Mouse (Mus musculus): ENCODE measurements around the gene Fam160a1. TPM values are rescaled to one million over a fixed set of nuclear protein-coding genes. Genes with fewer than 3 reads are reported as not detected.
A peak's percentile ranks its signal among the peaks of the same experiment; 100 is the strongest.

Fam160a1 gene
- polyA plus RNA-seq, 1 experiment from 2014 or later, result 0.12 TPM

DNA sequence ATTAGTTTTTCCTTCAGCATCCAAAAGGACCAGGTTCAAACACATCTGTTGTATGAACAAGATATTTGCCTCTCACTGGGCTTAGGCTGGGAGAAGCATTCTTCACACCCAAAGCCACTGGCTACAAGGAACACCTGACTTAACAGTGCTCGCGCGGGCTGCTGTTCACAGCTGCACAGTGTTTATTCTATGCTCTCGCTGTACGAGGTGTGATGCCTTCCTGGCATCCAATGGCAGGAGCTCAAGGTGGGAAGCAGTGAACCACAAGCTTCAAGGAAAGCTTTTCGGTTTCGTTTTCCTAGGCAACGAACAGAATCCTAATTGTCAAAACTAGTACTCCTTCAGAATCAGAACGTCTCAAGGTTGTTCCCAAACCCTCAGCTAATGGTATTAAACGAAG is 40.4 kb downstream of the Fam160a1 start:
- Histone ChIP-seq H3K4me3 (replicated peaks; ENCODE audit: low read depth, low read length) (no peak overlapping the region), H3K27ac (replicated peaks; ENCODE audit: low read depth, low read length) (no peak overlapping the region), H3K9me3 (ENCODE audit: control insufficient read depth, low read length) (no peaks in the 10 kb centered on the region), H3K4me1 (ENCODE audit: control insufficient read depth, insufficient read depth, low read length) (no peaks in the 10 kb centered on the region), H3K4me2 (ENCODE audit: low read length) (no peak overlapping the region), H3K9ac (replicated peaks; ENCODE audit: low read length) (no peak overlapping the region), H3K36me3 (ENCODE audit: control insufficient read depth, insufficient read depth, low read length) (no peaks in the 10 kb centered on the region), H3K27me3 (ENCODE audit: control insufficient read depth, insufficient read depth, low read length) (no peaks in the 10 kb centered on the region)
- DNase-seq (no peak), ATAC-seq (ENCODE audit: low FRiP score, low TSS enrichment) (no peak)
- 82% methylated on average over 10 of the region's 10 CpGs for WGBS

- Histone ChIP-seq H3K9ac (replicated peaks; ENCODE audit: low read length) (no peak overlapping the region), H3K9me3 (ENCODE audit: control insufficient read depth, low read length) (no peaks in the 10 kb centered on the region), H3K27ac (replicated peaks; ENCODE audit: low read depth, low read length) (no peak overlapping the region), H3K4me3 (replicated peaks; ENCODE audit: low read depth, low read length) (no peak overlapping the region), H3K27me3 (ENCODE audit: control insufficient read depth, insufficient read depth, low read length) (no peaks in the 10 kb centered on the region), H3K4me2 (ENCODE audit: low read length) (no peak overlapping the region), H3K4me1 (ENCODE audit: control insufficient read depth, insufficient read depth, low read length) (no peaks in the 10 kb centered on the region), H3K36me3 (ENCODE audit: control insufficient read depth, insufficient read depth, low read length) (no peaks in the 10 kb centered on the region)
- ATAC-seq (ENCODE audit: low FRiP score, low TSS enrichment), result no peak
- DNase-seq, result no peak
- 84% methylated on average over 6 of the region's 6 CpGs for WGBS
Measured at GRCm38 (mm10) chr3:85776126-85776525, 41.0 kb downstream of the Fam160a1 start.

GRCm38 (mm10) chr3:85773886-85774285 is 43.2 kb downstream of the Fam160a1 start:
- ATAC-seq (ENCODE audit: low FRiP score, low TSS enrichment), result no peak

GRCm38 (mm10) chr3:85773425-85773824 is 43.7 kb downstream of the Fam160a1 start:
- H3K27me3 ChIP-seq (ENCODE audit: control insufficient read depth, insufficient read depth, low read length), result no peaks in the 10 kb centered on the region
- no peaks in the 10 kb centered on the region for H3K36me3 ChIP-seq (ENCODE audit: control insufficient read depth, insufficient read depth, low read length)
- H3K9me3 ChIP-seq (ENCODE audit: control insufficient read depth, low read length), result no peaks in the 10 kb centered on the region
- H3K9ac ChIP-seq (replicated peaks; ENCODE audit: low read length), result no peak overlapping the region
- no peak for ATAC-seq (ENCODE audit: low FRiP score, low TSS enrichment)
- no peak overlapping the region for H3K4me3 ChIP-seq (replicated peaks; ENCODE audit: low read depth, low read length)
- no peak overlapping the region for H3K27ac ChIP-seq (replicated peaks; ENCODE audit: low read depth, low read length)
- H3K4me1 ChIP-seq (ENCODE audit: control insufficient read depth, insufficient read depth, low read length), result no peaks in the 10 kb centered on the region
- no peak overlapping the region for H3K4me2 ChIP-seq (ENCODE audit: low read length)
- DNase-seq, result peak; percentile 35
- WGBS, result 50% methylated on average over 3 of the region's 3 CpGs

More at GRCm38 (mm10) chr3:85773886-85774285, 43.2 kb downstream of the Fam160a1 start:
- WGBS, result 66% methylated on average over 4 of the region's 4 CpGs
- Histone ChIP-seq H3K4me1 (ENCODE audit: control insufficient read depth, insufficient read depth, low read length) (no peaks in the 10 kb centered on the region), H3K9me3 (ENCODE audit: control insufficient read depth, low read length) (no peaks in the 10 kb centered on the region), H3K36me3 (ENCODE audit: control insufficient read depth, insufficient read depth, low read length) (no peaks in the 10 kb centered on the region), H3K27me3 (ENCODE audit: control insufficient read depth, insufficient read depth, low read length) (no peaks in the 10 kb centered on the region), H3K4me2 (ENCODE audit: low read length) (no peak overlapping the region), H3K27ac (replicated peaks; ENCODE audit: low read depth, low read length) (no peak overlapping the region), H3K4me3 (replicated peaks; ENCODE audit: low read depth, low read length) (no peak overlapping the region), H3K9ac (replicated peaks; ENCODE audit: low read length) (no peak overlapping the region)
- no peak for DNase-seq

- Histone ChIP-seq H3K36me3 (ENCODE audit: control insufficient read depth, insufficient read depth, low read length) (no peaks in the 10 kb centered on the region), H3K9ac (replicated peaks; ENCODE audit: low read length) (no peak overlapping the region; the same call in 1 of the 2 replicates), H3K27ac (replicated peaks; ENCODE audit: low read depth, low read length) (peak overlapping the region; percentile 55; the same call in 1 of the 2 replicates), H3K4me1 (ENCODE audit: control insufficient read depth, insufficient read depth, low read length) (peaks cover 11% of the 10 kb centered on the region), H3K9me3 (ENCODE audit: control insufficient read depth, low read length) (no peaks in the 10 kb centered on the region), H3K27me3 (ENCODE audit: control insufficient read depth, insufficient read depth, low read length) (no peaks in the 10 kb centered on the region), H3K4me2 (ENCODE audit: low read length) (peak overlapping the region; percentile 10; the same call in 1 of the 2 replicates), H3K4me3 (replicated peaks; ENCODE audit: low read depth, low read length) (no peak overlapping the region)
- WGBS, result 31% methylated on average over 7 of the region's 7 CpGs
- ATAC-seq (ENCODE audit: low FRiP score, low TSS enrichment) (no peak), DNase-seq (peak; percentile 26)
Measured at GRCm38 (mm10) chr3:85764937-85765337, 52.2 kb downstream of the Fam160a1 start.

DNA sequence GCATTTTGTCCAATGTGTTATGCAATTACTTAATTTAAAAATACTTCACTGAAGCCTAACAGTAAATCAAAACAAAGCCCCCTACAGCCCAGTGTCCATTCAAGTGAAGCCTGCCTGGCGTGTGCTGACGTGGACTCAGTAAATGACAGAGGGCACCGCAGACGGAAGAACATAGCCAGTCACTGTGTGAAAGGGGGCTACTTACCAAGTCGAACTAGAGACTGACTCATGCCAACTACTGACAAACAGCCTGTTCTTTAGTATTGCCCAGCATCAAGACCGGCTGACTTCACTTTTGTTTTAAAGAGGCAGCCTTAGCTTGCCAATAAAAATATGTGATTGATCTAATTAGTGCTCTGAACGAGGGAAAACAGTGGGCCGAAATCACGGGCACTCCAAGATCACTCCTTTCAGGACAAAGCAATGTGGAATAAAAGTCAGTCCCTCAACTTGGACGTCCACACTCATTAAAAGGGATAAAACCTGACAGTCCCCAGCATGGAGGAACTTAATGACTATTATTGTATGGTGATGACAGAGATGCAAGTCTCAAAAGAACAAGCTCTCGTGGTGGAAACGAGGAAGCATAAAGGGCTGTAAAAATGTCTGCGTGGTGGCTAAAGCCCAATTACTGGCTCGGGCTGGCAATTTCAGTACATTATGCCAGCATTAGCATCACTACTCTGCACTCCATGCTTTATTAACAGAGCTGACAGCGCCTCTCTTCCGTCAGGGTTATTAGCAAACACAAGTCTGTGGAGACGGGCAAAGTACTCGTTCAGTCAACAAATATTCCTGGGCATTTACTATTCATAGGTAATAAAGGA is 52.9 kb downstream of the Fam160a1 start:
- Histone ChIP-seq H3K36me3 (ENCODE audit: control insufficient read depth, insufficient read depth, low read length) (no peaks in the 10 kb centered on the region), H3K4me3 (replicated peaks; ENCODE audit: low read depth, low read length) (no peak overlapping the region), H3K27me3 (ENCODE audit: control insufficient read depth, insufficient read depth, low read length) (no peaks in the 10 kb centered on the region), H3K4me1 (ENCODE audit: control insufficient read depth, insufficient read depth, low read length) (peaks cover 11% of the 10 kb centered on the region), H3K4me2 (ENCODE audit: low read length) (peak overlapping the region; percentile 10; the same call in 1 of the 2 replicates), H3K9ac (replicated peaks; ENCODE audit: low read length) (no peak overlapping the region), H3K27ac (replicated peaks; ENCODE audit: low read depth, low read length) (no peak overlapping the region), H3K9me3 (ENCODE audit: control insufficient read depth, low read length) (no peaks in the 10 kb centered on the region)
- no peak for ATAC-seq (ENCODE audit: low FRiP score, low TSS enrichment)
- DNase-seq, result peak; percentile 58
- 29% methylated on average over 18 of the region's 18 CpGs for WGBS

DNA sequence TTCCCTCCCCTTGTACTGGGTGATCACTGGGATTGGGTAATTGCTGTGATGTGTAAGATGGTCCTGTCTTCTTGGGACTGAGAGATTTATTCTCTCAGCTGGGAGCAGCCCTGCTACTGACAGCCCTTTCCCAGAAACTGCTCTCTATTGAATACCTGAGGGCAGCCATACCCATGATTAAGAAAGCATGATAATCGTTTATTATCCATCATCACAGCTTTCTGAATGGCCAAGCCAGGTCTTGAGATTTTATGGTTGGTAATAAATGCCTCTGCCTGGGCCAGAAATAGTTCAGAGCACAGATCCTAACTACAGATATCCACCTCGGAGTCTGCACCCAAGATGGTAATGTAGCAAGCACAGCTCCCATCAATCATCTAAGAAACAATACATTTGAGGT is 59.1 kb downstream of the Fam160a1 start:
- no peak overlapping the region for H3K4me3 ChIP-seq (replicated peaks; ENCODE audit: low read depth, low read length)
- no peak overlapping the region for H3K27ac ChIP-seq (replicated peaks; ENCODE audit: low read depth, low read length)
- ATAC-seq (ENCODE audit: low FRiP score, low TSS enrichment) (no peak), DNase-seq (no peak)
- no peaks in the 10 kb centered on the region for H3K9me3 ChIP-seq (ENCODE audit: control insufficient read depth, low read length)
- 73% methylated on average over 2 of the region's 2 CpGs for WGBS
- no peaks in the 10 kb centered on the region for H3K4me1 ChIP-seq (ENCODE audit: control insufficient read depth, insufficient read depth, low read length)
- no peaks in the 10 kb centered on the region for H3K36me3 ChIP-seq (ENCODE audit: control insufficient read depth, insufficient read depth, low read length)
- no peaks in the 10 kb centered on the region for H3K27me3 ChIP-seq (ENCODE audit: control insufficient read depth, insufficient read depth, low read length)
- no peak overlapping the region for H3K4me2 ChIP-seq (ENCODE audit: low read length)
- no peak overlapping the region for H3K9ac ChIP-seq (replicated peaks; ENCODE audit: low read length)

DNA sequence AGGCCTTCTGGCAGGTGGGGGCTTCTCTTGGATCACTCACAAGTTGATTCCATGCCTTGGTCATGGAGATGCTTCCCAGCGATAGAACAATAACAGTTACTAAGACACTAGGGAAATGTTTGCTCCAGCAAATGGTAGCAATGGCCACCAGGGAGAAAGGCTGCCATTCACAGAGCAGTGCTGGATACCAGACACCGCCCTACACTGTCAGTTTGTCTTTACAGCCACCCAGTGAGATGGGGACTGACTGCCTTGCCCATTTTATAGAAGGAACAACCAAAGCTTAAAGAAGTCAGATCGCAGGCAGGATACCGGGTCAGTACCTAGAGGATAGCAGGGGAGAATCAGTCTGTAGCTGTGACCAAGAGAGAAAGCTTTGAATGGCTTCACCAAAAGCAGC is 59.7 kb downstream of the Fam160a1 start:
- Histone ChIP-seq H3K4me1 (ENCODE audit: control insufficient read depth, insufficient read depth, low read length) (no peaks in the 10 kb centered on the region), H3K4me3 (replicated peaks; ENCODE audit: low read depth, low read length) (no peak overlapping the region), H3K4me2 (ENCODE audit: low read length) (no peak overlapping the region), H3K9ac (replicated peaks; ENCODE audit: low read length) (no peak overlapping the region), H3K27ac (replicated peaks; ENCODE audit: low read depth, low read length) (no peak overlapping the region), H3K27me3 (ENCODE audit: control insufficient read depth, insufficient read depth, low read length) (no peaks in the 10 kb centered on the region), H3K9me3 (ENCODE audit: control insufficient read depth, low read length) (no peaks in the 10 kb centered on the region), H3K36me3 (ENCODE audit: control insufficient read depth, insufficient read depth, low read length) (no peaks in the 10 kb centered on the region)
- 91% methylated on average over 4 of the region's 4 CpGs for WGBS
- DNase-seq, result no peak
- no peak for ATAC-seq (ENCODE audit: low FRiP score, low TSS enrichment)

GRCm38 (mm10) chr3:85749348-85749747 is 67.7 kb downstream of the Fam160a1 start:
- WGBS, result 58% methylated on average over 4 of the region's 4 CpGs
- H3K4me3 ChIP-seq (replicated peaks; ENCODE audit: low read depth, low read length), result no peak overlapping the region

More at GRCm38 (mm10) chr3:85749348-85749747, 67.7 kb downstream of the Fam160a1 start:
- ATAC-seq (ENCODE audit: low FRiP score, low TSS enrichment) (no peak), DNase-seq (no peak)
- no peak overlapping the region for H3K27ac ChIP-seq (replicated peaks; ENCODE audit: low read depth, low read length)
- H3K9me3 ChIP-seq (ENCODE audit: control insufficient read depth, low read length), result no peaks in the 10 kb centered on the region
- no peaks in the 10 kb centered on the region for H3K4me1 ChIP-seq (ENCODE audit: control insufficient read depth, insufficient read depth, low read length)
- H3K9ac ChIP-seq (replicated peaks; ENCODE audit: low read length), result no peak overlapping the region
- no peak overlapping the region for H3K4me2 ChIP-seq (ENCODE audit: low read length)
- H3K27me3 ChIP-seq (ENCODE audit: control insufficient read depth, insufficient read depth, low read length), result no peaks in the 10 kb centered on the region
- no peaks in the 10 kb centered on the region for H3K36me3 ChIP-seq (ENCODE audit: control insufficient read depth, insufficient read depth, low read length)

All from midbrain, embryonic 14.5 days (tissue).